Mouse (Mus musculus) midbrain, embryonic 14.5 days (tissue): ENCODE measurements around the gene Ino80b. TPM values are rescaled to one million over a fixed set of nuclear protein-coding genes. Genes with fewer than 3 reads are reported as not detected.
"Not testable (repeated sequence)": the region's sequence is repeated elsewhere in the genome, so short reads cannot be mapped to it uniquely, and the experiment has no call there.

Source experiments
- ATAC-seq: fragments of 200-750 bp; cut with Nextera tagmentation; 2 replicates; pipeline ENCODE4 v1.8.0; 2017; ENCODE audit warnings: moderate number of reproducible peaks, moderate library complexity; ENCODE audit not compliant: low FRiP score, low TSS enrichment
- DNase-seq: peaks from one replicate; pipeline ENCODE4 v3.0.0-alpha.2; 2015
- H3K27ac ChIP-seq: fragments of 300-500 bp; sonication (generic); replicated peaks from 2 replicates; pipeline ENCODE4 v1.5.1; 2014; ENCODE audit warnings: mild to moderate bottlenecking, low read depth, low read length, moderate library complexity
- H3K27me3 ChIP-seq: fragments of 300-500 bp; sonication (generic); 2 replicates; pipeline ENCODE4 v1.6.1; 2014; ENCODE audit warnings: low read length, control low read depth, mixed read lengths; ENCODE audit not compliant: control insufficient read depth, insufficient read depth
- H3K36me3 ChIP-seq: fragments of 300-500 bp; sonication (generic); 2 replicates; pipeline ENCODE4 v1.6.1; 2014; ENCODE audit warnings: low read length, control low read depth; ENCODE audit not compliant: control insufficient read depth, insufficient read depth
- H3K4me1 ChIP-seq: fragments of 300-500 bp; sonication (generic); 2 replicates; pipeline ENCODE4 v1.6.1; 2014; ENCODE audit warnings: mild to moderate bottlenecking, antibody characterized with exemption, low read length, control low read depth; ENCODE audit not compliant: control insufficient read depth, insufficient read depth
- H3K4me2 ChIP-seq: fragments of 300-500 bp; sonication (generic); 2 replicates; pipeline ENCODE4 v1.6.1; 2014; ENCODE audit warnings: mild to moderate bottlenecking, low read length, moderate library complexity
- H3K4me3 ChIP-seq: fragments of 300-500 bp; sonication (generic); replicated peaks from 2 replicates; pipeline ENCODE4 v1.5.1; 2014; ENCODE audit warnings: low read depth, low read length
- H3K9ac ChIP-seq: fragments of 300-500 bp; sonication (generic); replicated peaks from 2 replicates; pipeline ENCODE4 v1.6.1; 2014; ENCODE audit warnings: mild to moderate bottlenecking, low read length, moderate library complexity
- H3K9me3 ChIP-seq: fragments of 300-500 bp; sonication (generic); 2 replicates; pipeline ENCODE4 v1.6.1; 2016; ENCODE audit warnings: low read length, control low read depth, mixed read lengths; ENCODE audit not compliant: control insufficient read depth
- WGBS: fragments of 180-500 bp; shearing (Covaris S2); extraction: QIAGEN DNeasy Blood & Tissue Kit; methylation state at CpG from one replicate; pipeline ENCODE4 v1.1.7; 2014; 5-methylcytosine and 5-hydroxymethylcytosine counted together
- polyA plus RNA-seq: library from polyadenylated mRNA; unstranded; fragments of >200 nt; fragmentation: Nextera tagmentation; extraction: Ambion mirVana; gene quantifications from 2 replicates; pipeline ENCODE4 v1.2.1, GENCODE M21; 2014

The Ino80b gene
- polyA plus RNA-seq, 1 experiment from 2014 or later = 13.1 TPM

DNA sequence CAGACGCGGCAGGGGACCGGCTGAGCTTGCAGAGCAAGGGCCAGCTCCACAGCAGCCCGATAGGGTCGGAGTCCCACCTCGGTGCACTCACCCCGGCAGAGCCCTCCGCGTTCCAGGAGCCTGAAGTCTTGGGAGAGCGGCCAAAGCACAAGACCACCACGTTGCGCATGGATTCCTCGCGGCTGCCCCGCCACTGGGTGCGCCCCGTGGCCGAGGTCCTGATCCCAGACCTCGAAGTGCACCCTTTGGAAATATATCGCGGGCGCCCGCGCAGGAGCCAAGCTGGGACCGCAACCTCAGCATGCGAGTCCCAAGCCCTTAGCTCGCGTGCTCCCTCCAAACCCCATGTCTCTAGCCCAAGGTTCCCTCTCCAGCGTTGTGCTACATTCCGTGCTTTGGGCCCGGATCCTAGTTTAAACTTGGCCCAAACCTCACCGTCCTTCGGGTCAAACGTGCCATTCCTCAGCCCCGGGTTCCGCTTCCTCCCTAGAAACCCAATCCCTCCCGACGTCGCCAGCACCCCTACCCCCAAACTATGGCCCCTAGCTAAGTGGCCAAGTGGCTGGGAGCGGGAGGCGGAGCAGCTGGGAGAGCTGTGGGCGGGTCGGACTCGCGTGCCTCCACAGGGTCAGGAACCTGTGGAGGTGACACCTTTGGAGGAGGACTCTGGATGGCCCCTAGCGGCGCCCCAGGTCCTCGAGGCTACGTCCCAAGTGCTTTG, 36.9 kb upstream of the Ino80b start:
- Histone ChIP-seq H3K27me3 (peaks cover 36% of the 10 kb centered on the region), H3K4me2 (peak overlapping the region; percentile 37), H3K4me1 (peaks cover 20% of the 10 kb centered on the region), H3K9ac (0 out of 2 replicates have a peak overlapping the region, but pooled peaks have one; percentile 16), H3K27ac (no peak overlapping the region), H3K36me3 (no peaks in the 10 kb centered on the region), H3K9me3 (no peaks in the 10 kb centered on the region), H3K4me3 (peak overlapping the region; percentile 25)
- peak; percentile 17 for DNase-seq
- ATAC-seq = no peak
- WGBS = under 1% methylated on average over 49 of the region's 49 CpGs

DNA sequence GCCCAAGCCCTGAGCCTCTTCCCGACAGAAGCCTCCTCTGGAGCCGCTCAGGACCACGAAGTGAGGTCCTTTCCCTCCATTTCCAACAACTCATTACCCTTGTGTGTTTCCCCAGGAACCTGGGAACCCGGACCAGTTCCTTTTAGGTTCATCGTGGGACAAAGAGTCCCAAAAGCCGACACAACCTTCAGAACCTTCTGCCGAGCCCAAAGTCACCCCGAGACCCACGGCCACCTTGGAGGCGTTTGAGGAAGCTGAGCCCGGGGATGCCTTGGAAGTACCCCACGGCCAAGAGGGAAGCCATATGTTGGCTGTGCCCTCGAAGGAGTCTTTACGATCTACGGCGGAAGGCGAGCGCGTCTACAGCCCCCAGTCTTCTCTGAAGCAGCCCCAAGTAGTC, 36.2 kb upstream of the Ino80b start:
- H3K4me2 ChIP-seq = peak overlapping the region; percentile 37
- H3K4me3 ChIP-seq = peak overlapping the region; percentile 25
- peaks cover 18% of the 10 kb centered on the region for H3K4me1 ChIP-seq
- no peak overlapping the region for H3K27ac ChIP-seq
- ATAC-seq (no peak), DNase-seq (no peak)
- no peaks in the 10 kb centered on the region for H3K36me3 ChIP-seq
- no peak overlapping the region for H3K9ac ChIP-seq
- H3K9me3 ChIP-seq = no peaks in the 10 kb centered on the region
- 7% methylated on average over 19 of the region's 19 CpGs for WGBS
- peaks cover 36% of the 10 kb centered on the region for H3K27me3 ChIP-seq

DNA sequence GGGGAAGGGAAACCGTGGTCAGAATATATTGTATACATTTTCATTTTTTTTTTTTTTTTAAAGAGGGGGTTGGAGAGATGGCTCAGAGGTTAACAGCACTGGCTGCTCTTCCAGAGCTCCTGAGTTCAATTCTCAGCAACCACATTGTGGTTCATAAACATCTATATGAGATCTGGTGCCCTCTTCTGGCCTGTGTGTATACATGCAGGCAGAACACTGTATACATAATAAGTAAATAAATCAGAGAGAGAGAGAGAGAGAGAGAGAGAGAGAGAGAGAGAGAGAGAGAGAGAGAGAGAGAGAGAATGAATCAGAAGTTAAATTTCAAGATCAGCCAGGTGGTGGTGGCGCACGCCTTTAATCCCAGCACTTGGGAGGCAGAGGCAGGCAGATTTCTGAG, 34.2 kb upstream of the Ino80b start:
- H3K27me3 ChIP-seq = peaks cover 36% of the 10 kb centered on the region
- H3K4me2 ChIP-seq, H3K36me3 ChIP-seq, ATAC-seq, H3K4me3 ChIP-seq, H3K9me3 ChIP-seq, H3K9ac ChIP-seq, H3K27ac ChIP-seq: not testable (repeated sequence)
- WGBS = 24% methylated on average over 3 of the region's 3 CpGs
- peaks cover 24% of the 10 kb centered on the region for H3K4me1 ChIP-seq
- DNase-seq = peak; percentile 87

DNA sequence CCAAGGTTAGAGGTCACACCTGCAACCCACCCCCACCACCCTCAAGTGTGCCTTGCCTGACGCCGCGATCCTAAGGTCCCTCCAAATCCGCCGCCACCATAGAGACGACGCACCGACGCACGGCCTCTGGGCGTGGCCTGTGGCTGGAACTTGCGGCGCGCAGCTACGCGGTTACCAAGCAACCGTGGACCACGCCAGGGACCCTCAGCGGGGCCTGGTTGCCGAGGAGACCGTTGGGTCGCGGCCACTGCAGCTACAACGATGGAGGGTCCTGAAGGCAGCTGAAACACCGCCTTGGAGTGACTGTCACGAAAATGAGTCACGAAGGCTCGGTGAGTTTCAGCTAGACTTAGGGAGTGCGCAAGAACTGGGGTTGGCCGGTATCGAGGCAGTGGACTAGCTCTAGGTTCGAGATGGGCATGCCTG, 31.0 kb upstream of the Ino80b start, which contains the start of the genes Wdr54 and 1700003E16Rik:
Wdr54 (minus strand) TSS at position 139 of the 426 bp plus-strand sequence.
1700003E16Rik (plus strand) TSS at position 146 of the 426 bp plus-strand sequence.
- H3K4me3 ChIP-seq = peak within 1 kb of the TSS; percentile 55
- peaks cover 14% of the 10 kb centered on the region for H3K27me3 ChIP-seq
- ATAC-seq = peak; percentile 89

DNA sequence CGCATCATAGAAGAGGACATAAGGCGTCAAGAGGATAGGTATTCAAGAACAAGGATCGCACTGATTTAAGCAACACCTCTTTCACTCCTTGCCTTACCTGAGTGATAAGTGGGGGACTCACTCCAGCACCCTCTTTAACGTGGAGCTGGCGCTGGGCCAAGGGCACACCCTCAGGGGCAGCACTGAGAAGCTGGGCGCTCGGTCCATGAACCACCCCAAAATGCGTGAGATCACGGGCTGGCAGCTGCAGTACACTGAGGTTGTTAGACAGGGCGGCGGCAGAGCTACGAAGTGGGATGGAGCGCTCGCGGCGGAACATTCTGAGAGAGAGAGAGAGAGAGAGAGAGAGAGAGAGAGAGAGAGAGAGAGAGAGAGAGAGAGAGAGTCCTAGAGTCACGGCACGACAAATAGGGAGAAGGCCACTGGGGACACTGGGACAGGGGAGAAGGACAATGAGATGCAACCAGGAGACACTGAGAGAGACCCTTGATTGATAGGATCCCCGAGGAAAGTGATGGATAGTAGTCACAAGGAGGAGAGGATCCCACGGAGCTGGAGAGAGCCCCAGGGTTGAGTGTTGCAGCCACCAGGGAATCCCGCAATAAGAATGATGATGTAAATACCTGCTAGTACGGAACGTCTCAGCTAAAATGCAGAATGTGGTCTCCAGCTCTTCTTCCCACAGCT, 30.5 kb upstream of the Ino80b start:
- no peaks in the 10 kb centered on the region for H3K9me3 ChIP-seq
- H3K4me3 ChIP-seq = peak overlapping the region; percentile 55
- peaks cover 15% of the 10 kb centered on the region for H3K4me1 ChIP-seq
- H3K27me3 ChIP-seq = peaks cover 8% of the 10 kb centered on the region
- peak overlapping the region; percentile 13; the same call in 1 of the 2 replicates for H3K27ac ChIP-seq
- DNase-seq (no peak), ATAC-seq (no peak; the same call in 1 of the 2 replicates)
- WGBS = 7% methylated on average over 23 of the region's 23 CpGs
- peak overlapping the region; percentile 64 for H3K9ac ChIP-seq
- peak overlapping the region; percentile 81 for H3K4me2 ChIP-seq
- peaks cover 14% of the 10 kb centered on the region for H3K36me3 ChIP-seq

More for the DNA sequence above, 31.0 kb upstream of the Ino80b start, which contains the start of the genes Wdr54 and 1700003E16Rik:
- H3K36me3 ChIP-seq = peaks cover 14% of the 10 kb centered on the region
- H3K4me1 ChIP-seq = peaks cover 15% of the 10 kb centered on the region
- no peaks in the 10 kb centered on the region for H3K9me3 ChIP-seq
- DNase-seq = peak; percentile 95
- H3K9ac ChIP-seq = peak within 1 kb of the TSS; percentile 64
- peak within 1 kb of the TSS; percentile 81 for H3K4me2 ChIP-seq
- under 1% methylated on average over 32 of the region's 32 CpGs for WGBS
- H3K27ac ChIP-seq = peak within 1 kb of the TSS; percentile 13; the same call in 1 of the 2 replicates

DNA sequence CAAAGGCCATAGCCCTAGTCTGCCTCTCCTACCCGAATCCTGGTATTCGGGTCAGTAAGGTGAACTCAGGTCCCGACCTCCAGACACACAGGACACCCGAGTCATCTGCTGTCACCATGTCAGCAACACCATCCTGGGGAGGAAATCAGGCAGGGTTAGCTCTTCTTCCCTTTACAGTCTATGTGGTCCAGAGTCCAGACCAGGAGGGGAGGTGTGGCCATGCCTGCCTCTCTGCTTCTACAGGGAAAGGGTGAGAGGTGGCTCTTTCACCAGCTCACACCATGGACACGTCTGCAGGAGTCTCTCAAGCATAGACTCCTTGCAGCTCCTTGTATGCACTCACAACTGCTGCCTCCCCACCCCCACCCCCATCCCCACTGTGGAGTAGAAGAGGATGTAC, 28.3 kb upstream of the Ino80b start:
- WGBS = 79% methylated on average over 5 of the region's 5 CpGs
- Histone ChIP-seq H3K4me1 (peaks cover 15% of the 10 kb centered on the region), H3K27ac (no peak overlapping the region), H3K36me3 (peaks cover 14% of the 10 kb centered on the region), H3K4me3 (no peak overlapping the region), H3K9ac (0 out of 2 replicates have a peak overlapping the region, but pooled peaks have one; percentile 9), H3K27me3 (no peaks in the 10 kb centered on the region), H3K9me3 (no peaks in the 10 kb centered on the region), H3K4me2 (no peak overlapping the region)
- no peak for ATAC-seq
- DNase-seq = no peak

DNA sequence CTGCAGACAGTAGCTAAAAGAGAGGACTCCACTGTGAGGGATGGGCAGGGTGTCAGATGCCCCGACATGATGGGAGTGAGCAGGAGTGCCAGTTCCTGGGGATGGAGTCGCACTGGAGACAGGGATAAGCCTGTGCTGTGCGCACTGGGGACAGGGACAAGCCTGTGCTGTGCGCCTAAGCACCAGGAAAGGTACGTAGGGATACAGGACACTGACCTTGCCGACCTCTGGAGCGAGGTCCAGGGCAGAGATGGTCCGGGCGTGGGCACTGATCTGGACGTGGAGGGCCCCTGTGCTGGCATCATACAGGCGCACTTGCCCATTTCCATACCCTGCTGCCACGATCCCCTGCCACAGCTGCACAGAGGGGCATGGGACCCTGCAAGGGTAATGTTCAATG, 27.8 kb upstream of the Ino80b start:
- Histone ChIP-seq H3K27me3 (no peaks in the 10 kb centered on the region), H3K4me1 (peaks cover 15% of the 10 kb centered on the region), H3K36me3 (peaks cover 17% of the 10 kb centered on the region), H3K4me3 (no peak overlapping the region), H3K9me3 (no peaks in the 10 kb centered on the region), H3K27ac (no peak overlapping the region), H3K4me2 (no peak overlapping the region), H3K9ac (0 out of 2 replicates have a peak overlapping the region, but pooled peaks have one; percentile 9)
- ATAC-seq (no peak), DNase-seq (no peak)
- 88% methylated on average over 12 of the region's 12 CpGs for WGBS

DNA sequence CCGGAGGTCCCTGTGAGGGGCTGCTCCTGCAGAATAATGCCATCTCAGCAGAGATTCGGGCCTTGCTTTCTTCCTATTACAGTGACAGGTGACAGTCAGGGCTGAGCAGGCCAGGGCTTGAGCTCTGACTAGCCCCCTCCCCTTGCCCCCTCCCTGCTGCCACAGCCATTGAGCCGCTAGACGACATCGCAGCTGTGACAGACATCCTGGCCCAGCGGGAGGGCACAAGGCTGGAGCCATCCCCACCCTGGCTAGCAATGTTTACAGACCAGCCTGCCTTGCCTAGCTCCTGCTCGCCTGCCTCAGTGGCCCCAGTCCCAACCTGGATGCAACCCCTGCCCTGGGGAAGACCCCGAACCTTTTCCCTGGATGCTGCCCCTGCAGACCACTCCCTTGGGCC, 26.5 kb upstream of the Ino80b start:
- no peak overlapping the region for H3K4me3 ChIP-seq
- DNase-seq (no peak), ATAC-seq (no peak)
- no peaks in the 10 kb centered on the region for H3K27me3 ChIP-seq
- H3K27ac ChIP-seq = no peak overlapping the region
- peaks cover 14% of the 10 kb centered on the region for H3K4me1 ChIP-seq
- peak overlapping the region; percentile 6; the same call in 1 of the 2 replicates for H3K4me2 ChIP-seq
- 20% methylated on average over 8 of the region's 8 CpGs for whole genome bisulfite sequencing
- H3K36me3 ChIP-seq = peaks cover 18% of the 10 kb centered on the region
- H3K9ac ChIP-seq = no peak overlapping the region
- H3K9me3 ChIP-seq = no peaks in the 10 kb centered on the region
